Mouse (Mus musculus): ENCODE data around the gene Actn4. TPM values are rescaled to one million over a fixed set of nuclear protein-coding genes. Genes with fewer than 3 reads are reported as not detected.

Actn4 gene
- polyA plus RNA-seq (2015; fragmentation: Nextera tagmentation; extraction: Ambion mirVana): 413 and 449 TPM in 2 replicates

DNA sequence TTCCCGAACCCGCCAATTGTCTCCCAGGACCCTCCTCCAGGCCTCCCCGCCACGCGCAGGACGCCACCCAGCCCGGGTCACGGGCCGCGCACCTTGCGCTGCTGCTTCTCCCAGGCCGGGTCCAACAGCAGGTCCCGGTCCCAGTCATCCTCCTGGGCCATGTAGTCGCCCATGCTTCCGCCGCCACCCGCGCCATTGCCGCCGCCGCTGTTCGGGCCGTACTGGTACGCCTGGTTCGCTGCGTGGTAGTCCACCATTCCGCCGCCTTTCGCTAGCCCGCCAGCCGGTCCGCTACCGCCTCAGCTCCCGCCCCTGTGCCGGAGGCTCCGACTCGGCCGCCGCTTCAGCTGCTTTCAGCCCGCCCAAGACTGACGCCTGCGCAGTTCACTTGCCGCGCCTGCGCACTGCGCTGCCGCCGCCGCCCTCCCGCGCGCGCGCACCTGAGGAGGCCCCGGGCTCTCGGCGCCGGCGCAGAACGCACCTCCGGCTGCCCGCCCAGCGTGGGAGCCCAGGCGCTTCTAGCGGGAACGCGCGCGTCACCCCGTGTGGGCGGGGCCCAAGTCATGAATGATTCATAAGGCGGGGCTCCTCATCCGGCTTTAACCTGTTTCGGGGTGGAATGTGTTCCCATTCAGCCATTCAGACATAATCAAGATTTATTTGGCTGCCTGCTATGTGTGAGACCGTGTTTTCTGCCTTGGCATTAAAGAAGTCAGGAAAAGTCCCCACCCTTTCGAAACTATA is at the start of gene Actn4:
Gene Actn4 (minus strand): TSS at position 414 of the 744 bp plus-strand sequence.
- peak within 1 kb of the TSS; percentile 100 for H3K4me3 ChIP-seq (replicated peaks; ENCODE audit: low read length)
- no peaks in the 10 kb centered on the region for H3K36me3 ChIP-seq (ENCODE audit: control insufficient read depth, insufficient read depth, low read length)
- peaks cover 35% of the 10 kb centered on the region for H3K4me1 ChIP-seq (ENCODE audit: control insufficient read depth, insufficient read depth, low read length)
- H3K4me2 ChIP-seq (ENCODE audit: low read depth, low read length): peak within 1 kb of the TSS; percentile 97
- H3K9me3 ChIP-seq (replicated peaks; ENCODE audit: control insufficient read depth, low read length): no peaks in the 10 kb centered on the region
- H3K27me3 ChIP-seq (ENCODE audit: control insufficient read depth, insufficient read depth, low read length): no peaks in the 10 kb centered on the region
- peak within 1 kb of the TSS; percentile 100 for H3K9ac ChIP-seq (ENCODE audit: low read length)
- ATAC-seq (ENCODE audit: insufficient read depth, low FRiP score): peak; percentile 92
- peak within 1 kb of the TSS; percentile 95 for H3K27ac ChIP-seq (ENCODE audit: low read length)
- under 1% methylated on average over 76 of the region's 76 CpGs for WGBS

- H3K4me3 ChIP-seq (replicated peaks; ENCODE audit: low read length): no peak overlapping the region
- H3K36me3 ChIP-seq (ENCODE audit: control insufficient read depth, insufficient read depth, low read length): no peaks in the 10 kb centered on the region
- 0 out of 2 replicates have a peak, but pooled peaks cover 3% of the 10 kb centered on the region for H3K9me3 ChIP-seq (replicated peaks; ENCODE audit: control insufficient read depth, low read length)
- H3K27me3 ChIP-seq (ENCODE audit: control insufficient read depth, insufficient read depth, low read length): no peaks in the 10 kb centered on the region
- no peaks in the 10 kb centered on the region for H3K4me1 ChIP-seq (ENCODE audit: control insufficient read depth, insufficient read depth, low read length)
- H3K27ac ChIP-seq (ENCODE audit: low read length): no peak overlapping the region
- no peak for ATAC-seq (ENCODE audit: insufficient read depth, low FRiP score)
- 68% methylated on average over 9 of the region's 9 CpGs for WGBS
- H3K4me2 ChIP-seq (ENCODE audit: low read depth, low read length): no peak overlapping the region
- no peak overlapping the region for H3K9ac ChIP-seq (ENCODE audit: low read length)
These were observed 46.6 kb upstream of the Actn4 start for GRCm38 (mm10) chr7:29008714-29009113.

DNA sequence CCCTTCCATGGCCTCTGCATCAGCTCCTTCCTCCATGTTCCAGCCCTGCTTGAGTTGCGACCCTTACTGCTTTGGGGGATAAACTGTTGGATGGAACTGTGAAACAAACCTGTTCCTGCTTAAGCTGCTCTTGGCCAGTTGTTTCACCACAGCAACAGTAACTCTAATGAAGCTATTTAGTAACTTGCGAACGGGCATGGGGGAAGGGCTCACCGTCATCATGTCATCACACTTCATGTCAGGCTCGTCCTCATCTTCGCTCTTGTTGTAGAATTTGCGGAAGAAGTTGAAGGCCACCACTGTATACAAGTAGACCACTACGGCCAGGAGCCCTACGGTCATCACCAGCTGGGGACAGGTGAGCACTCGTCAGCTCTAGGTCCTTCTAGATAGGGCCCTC is 46.0 kb upstream of the Actn4 start:
- no peaks in the 10 kb centered on the region for H3K4me1 ChIP-seq (ENCODE audit: control insufficient read depth, insufficient read depth, low read length)
- H3K9me3 ChIP-seq (replicated peaks; ENCODE audit: control insufficient read depth, low read length): 0 out of 2 replicates have a peak, but pooled peaks cover 3% of the 10 kb centered on the region
- no peak overlapping the region for H3K4me3 ChIP-seq (replicated peaks; ENCODE audit: low read length)
- ATAC-seq (ENCODE audit: insufficient read depth, low FRiP score): no peak
- no peaks in the 10 kb centered on the region for H3K27me3 ChIP-seq (ENCODE audit: control insufficient read depth, insufficient read depth, low read length)
- H3K27ac ChIP-seq (ENCODE audit: low read length): no peak overlapping the region
- WGBS: 95% methylated on average over 10 of the region's 10 CpGs
- no peak overlapping the region for H3K9ac ChIP-seq (ENCODE audit: low read length)
- H3K36me3 ChIP-seq (ENCODE audit: control insufficient read depth, insufficient read depth, low read length): no peaks in the 10 kb centered on the region
- no peak overlapping the region for H3K4me2 ChIP-seq (ENCODE audit: low read depth, low read length)

DNA sequence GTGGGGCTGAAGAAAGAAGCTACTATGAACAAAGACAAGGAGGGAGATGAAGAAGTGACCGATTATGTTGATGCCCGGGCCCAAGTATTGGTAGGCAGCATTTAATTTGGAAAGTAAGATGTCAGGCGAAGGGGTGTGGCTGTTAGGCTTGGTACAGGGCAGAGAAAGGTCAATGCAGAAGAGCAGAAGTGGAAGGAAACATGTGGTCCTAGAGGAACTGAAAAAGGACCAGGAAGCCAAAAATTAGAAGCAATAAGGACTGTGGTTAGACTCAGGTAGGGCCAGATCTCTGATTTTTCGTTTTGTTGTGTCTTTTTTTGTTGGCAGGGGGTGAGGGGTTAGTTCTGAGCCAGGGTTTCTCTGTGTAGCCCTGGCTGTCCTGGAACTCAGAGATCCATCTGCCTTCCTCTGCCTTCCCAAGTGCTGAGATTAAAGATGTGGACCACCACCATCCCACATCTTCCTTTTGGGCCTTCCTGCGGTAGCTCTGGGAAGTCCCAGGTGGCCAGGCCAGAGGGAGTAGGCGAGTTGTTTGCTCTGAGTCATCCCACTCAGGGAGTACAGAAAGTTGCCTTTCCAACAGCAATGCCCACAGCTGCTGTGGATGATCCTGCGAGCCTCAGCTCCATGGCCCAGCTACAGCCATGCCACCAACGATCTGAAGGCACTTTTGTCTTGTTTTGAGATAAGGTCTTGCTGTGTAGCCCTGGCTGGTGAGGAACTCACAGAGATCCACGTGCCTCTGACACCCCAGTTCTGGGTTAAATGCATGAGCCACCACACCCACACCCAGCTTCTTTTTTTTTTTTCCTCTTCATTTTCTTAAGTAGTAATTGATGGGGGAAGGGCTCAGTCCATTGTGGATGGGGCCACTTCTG is 45.3 kb upstream of the Actn4 start:
- no peaks in the 10 kb centered on the region for H3K27me3 ChIP-seq (ENCODE audit: control insufficient read depth, insufficient read depth, low read length)
- H3K9me3 ChIP-seq (replicated peaks; ENCODE audit: control insufficient read depth, low read length): 0 out of 2 replicates have a peak, but pooled peaks cover 3% of the 10 kb centered on the region
- 68% methylated on average over 9 of the region's 9 CpGs for WGBS
- H3K4me2 ChIP-seq (ENCODE audit: low read depth, low read length): no peak overlapping the region
- no peaks in the 10 kb centered on the region for H3K36me3 ChIP-seq (ENCODE audit: control insufficient read depth, insufficient read depth, low read length)
- no peak overlapping the region for H3K27ac ChIP-seq (ENCODE audit: low read length)
- H3K9ac ChIP-seq (ENCODE audit: low read length): no peak overlapping the region; the same call in 1 of the 2 replicates
- no peak for ATAC-seq (ENCODE audit: insufficient read depth, low FRiP score)
- no peak overlapping the region for H3K4me3 ChIP-seq (replicated peaks; ENCODE audit: low read length)
- no peaks in the 10 kb centered on the region for H3K4me1 ChIP-seq (ENCODE audit: control insufficient read depth, insufficient read depth, low read length)

DNA sequence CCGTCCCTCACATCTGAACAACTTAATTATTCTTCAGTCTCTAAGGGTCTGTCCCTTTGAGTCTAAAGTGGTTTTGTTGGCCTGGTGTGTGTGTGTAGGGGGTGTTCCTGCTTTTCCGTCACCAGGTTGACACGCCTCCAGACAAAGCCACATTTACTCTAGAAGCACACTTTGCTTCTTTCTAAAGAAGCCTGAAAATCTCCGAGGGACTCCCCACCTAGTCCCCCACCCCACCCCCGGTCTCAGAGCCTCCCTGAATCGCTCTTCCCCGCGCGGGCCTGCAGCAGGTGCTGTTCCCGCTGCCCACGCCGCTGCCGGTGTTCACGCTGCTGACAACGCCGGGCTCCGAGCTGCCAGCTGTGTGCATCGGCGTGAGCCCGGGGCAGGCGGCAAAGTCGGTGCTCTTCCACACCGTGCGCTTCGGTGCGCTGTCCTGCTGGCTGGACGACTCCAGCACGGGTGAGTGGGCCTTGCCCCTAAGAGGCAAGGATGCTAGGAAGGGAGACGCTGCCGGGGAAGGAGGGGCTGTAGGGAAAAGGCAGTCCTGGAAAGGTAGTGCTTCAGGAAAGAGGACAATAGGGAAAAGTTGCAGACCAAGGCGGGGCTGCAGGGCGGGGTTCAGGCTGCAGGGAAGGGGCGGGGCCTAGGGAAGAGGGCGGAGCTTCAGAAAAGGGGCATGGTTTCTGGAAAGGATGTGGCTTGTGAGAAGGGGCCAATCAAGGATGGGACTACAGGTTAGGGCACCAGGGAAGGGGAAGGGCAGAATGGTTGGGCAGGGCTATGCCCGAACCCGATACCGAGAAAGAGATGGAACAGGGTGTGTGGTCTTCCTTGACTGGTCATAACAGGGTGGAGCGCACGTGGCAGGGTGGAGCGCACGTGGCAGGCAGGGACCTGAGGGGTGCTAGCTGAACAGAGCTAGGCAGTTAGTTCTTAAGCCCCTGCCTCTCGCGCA is 38.8 kb upstream of the Actn4 start:
- Histone ChIP-seq H3K9ac (ENCODE audit: low read length) (peak overlapping the region; percentile 78), H3K4me1 (ENCODE audit: control insufficient read depth, insufficient read depth, low read length) (peaks cover 9% of the 10 kb centered on the region; the same call in 1 of the 2 replicates), H3K9me3 (replicated peaks; ENCODE audit: control insufficient read depth, low read length) (no peaks in the 10 kb centered on the region; the same call in 1 of the 2 replicates), H3K27ac (ENCODE audit: low read length) (peak overlapping the region; percentile 80), H3K4me3 (replicated peaks; ENCODE audit: low read length) (peak overlapping the region; percentile 61), H3K4me2 (ENCODE audit: low read depth, low read length) (peak overlapping the region; percentile 98), H3K27me3 (ENCODE audit: control insufficient read depth, insufficient read depth, low read length) (no peaks in the 10 kb centered on the region), H3K36me3 (ENCODE audit: control insufficient read depth, insufficient read depth, low read length) (no peaks in the 10 kb centered on the region)
- WGBS: 6% methylated on average over 43 of the region's 43 CpGs
- peak; percentile 81 for ATAC-seq (ENCODE audit: insufficient read depth, low FRiP score)

- H3K4me3 ChIP-seq (replicated peaks; ENCODE audit: low read length): no peak overlapping the region
- no peak overlapping the region for H3K9ac ChIP-seq (ENCODE audit: low read length)
- 76% methylated on average over 3 of the region's 3 CpGs for whole genome bisulfite sequencing
- no peaks in the 10 kb centered on the region for H3K4me1 ChIP-seq (ENCODE audit: control insufficient read depth, insufficient read depth, low read length)
- H3K27me3 ChIP-seq (ENCODE audit: control insufficient read depth, insufficient read depth, low read length): no peaks in the 10 kb centered on the region
- H3K27ac ChIP-seq (ENCODE audit: low read length): no peak overlapping the region
- no peaks in the 10 kb centered on the region for H3K36me3 ChIP-seq (ENCODE audit: control insufficient read depth, insufficient read depth, low read length)
- H3K9me3 ChIP-seq (replicated peaks; ENCODE audit: control insufficient read depth, low read length): no peaks in the 10 kb centered on the region
- no peak overlapping the region for H3K4me2 ChIP-seq (ENCODE audit: low read depth, low read length)
- ATAC-seq (ENCODE audit: insufficient read depth, low FRiP score): no peak
These were observed 31.3 kb upstream of the Actn4 start for GRCm38 (mm10) chr7:28993402-28993801.

GRCm38 (mm10) chr7:28992997-28993396 is 30.9 kb upstream of the Actn4 start:
- ATAC-seq (ENCODE audit: insufficient read depth, low FRiP score): no peak
- 80% methylated on average over 3 of the region's 3 CpGs for WGBS

DNA sequence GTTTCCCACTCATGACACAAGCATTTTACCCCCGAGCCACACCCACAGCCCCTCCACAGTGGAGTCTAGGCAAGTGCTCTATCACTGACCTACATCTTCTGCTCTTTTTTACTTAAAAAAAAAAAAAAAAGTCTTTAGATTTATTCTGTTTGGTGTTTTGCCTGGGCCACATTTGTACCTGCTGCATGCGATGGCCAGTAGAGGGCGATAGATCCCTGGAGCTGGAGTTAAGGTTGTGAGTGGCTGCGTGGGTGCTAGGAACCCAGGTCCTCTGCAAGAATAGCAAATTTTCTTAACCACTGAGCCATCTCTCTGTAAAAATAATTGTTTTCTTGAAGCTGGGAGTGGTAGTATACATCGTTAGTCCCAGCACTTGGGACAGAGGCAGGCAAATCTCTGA is 29.5 kb upstream of the Actn4 start:
- no peak overlapping the region for H3K27ac ChIP-seq (ENCODE audit: low read length)
- 66% methylated on average over 5 of the region's 5 CpGs for WGBS
- H3K9ac ChIP-seq (ENCODE audit: low read length): no peak overlapping the region
- no peaks in the 10 kb centered on the region for H3K4me1 ChIP-seq (ENCODE audit: control insufficient read depth, insufficient read depth, low read length)
- no peaks in the 10 kb centered on the region for H3K9me3 ChIP-seq (replicated peaks; ENCODE audit: control insufficient read depth, low read length)
- H3K27me3 ChIP-seq (ENCODE audit: control insufficient read depth, insufficient read depth, low read length): no peaks in the 10 kb centered on the region
- H3K4me3 ChIP-seq (replicated peaks; ENCODE audit: low read length): no peak overlapping the region
- no peak overlapping the region for H3K4me2 ChIP-seq (ENCODE audit: low read depth, low read length)
- ATAC-seq (ENCODE audit: insufficient read depth, low FRiP score): no peak
- H3K36me3 ChIP-seq (ENCODE audit: control insufficient read depth, insufficient read depth, low read length): no peaks in the 10 kb centered on the region

More at GRCm38 (mm10) chr7:28992997-28993396, 30.9 kb upstream of the Actn4 start:
- Histone ChIP-seq H3K9me3 (replicated peaks; ENCODE audit: control insufficient read depth, low read length) (no peaks in the 10 kb centered on the region), H3K4me3 (replicated peaks; ENCODE audit: low read length) (no peak overlapping the region), H3K27me3 (ENCODE audit: control insufficient read depth, insufficient read depth, low read length) (no peaks in the 10 kb centered on the region), H3K4me2 (ENCODE audit: low read depth, low read length) (no peak overlapping the region), H3K4me1 (ENCODE audit: control insufficient read depth, insufficient read depth, low read length) (no peaks in the 10 kb centered on the region), H3K9ac (ENCODE audit: low read length) (no peak overlapping the region), H3K36me3 (ENCODE audit: control insufficient read depth, insufficient read depth, low read length) (no peaks in the 10 kb centered on the region), H3K27ac (ENCODE audit: low read length) (no peak overlapping the region)

Measured in stomach, embryonic 16.5 days (tissue).